ENCODE assay signal across 8 mouse cellular contexts in genomic region chr4:137795611-137796557, GRCm38 (mm10). TPM values are rescaled to one million over a fixed set of nuclear protein-coding genes. Genes with fewer than 3 reads are reported as not detected.
DNase-seq lines count a peak whose midpoint lies in the region; ATAC-seq and TF ChIP-seq lines count a peak whose summit lies in the region.

Gene Alpl (minus strand): TSS chr4:137796384.

- no peak within 1 kb of the TSS for H3K27ac ChIP-seq in embryonic facial prominence, embryonic 14.5 days (replicated peaks; ENCODE audit: low read depth, low read length)
- H3K27ac ChIP-seq in heart, embryonic 13.5 days (replicated peaks) = no peak within 1 kb of the TSS
- no peak within 1 kb of the TSS for H3K27ac ChIP-seq in kidney, postnatal 0 days

- WGBS in embryonic facial prominence, embryonic 14.5 days = 2% methylated on average over 43 of the region's 78 CpGs
- WGBS in heart, embryonic 13.5 days = 2% methylated on average over 64 of the region's 78 CpGs
- WGBS in kidney, postnatal 0 days = 1% methylated on average over 57 of the region's 78 CpGs

- no peaks in the 10 kb centered on the region for H3K9me3 ChIP-seq in embryonic facial prominence, embryonic 14.5 days (ENCODE audit: control insufficient read depth, low read length)
- no peaks in the 10 kb centered on the region for H3K9me3 ChIP-seq in heart, embryonic 13.5 days
- H3K9me3 ChIP-seq in kidney, postnatal 0 days (replicated peaks; ENCODE audit: low read length) = no peaks in the 10 kb centered on the region

- peaks cover 7% of the 10 kb centered on the region for H3K27me3 ChIP-seq in embryonic facial prominence, embryonic 14.5 days (replicated peaks; ENCODE audit: control insufficient read depth, insufficient read depth, low read length)
- H3K27me3 ChIP-seq in heart, embryonic 13.5 days (replicated peaks) = peaks cover 70% of the 10 kb centered on the region
- H3K27me3 ChIP-seq in kidney, postnatal 0 days (ENCODE audit: insufficient read depth, low read length) = no peaks in the 10 kb centered on the region

- H3K36me3 ChIP-seq in embryonic facial prominence, embryonic 14.5 days (ENCODE audit: control insufficient read depth, insufficient read depth, low read length) = no peaks in the 10 kb centered on the region
- H3K36me3 ChIP-seq in heart, embryonic 13.5 days = no peaks in the 10 kb centered on the region
- H3K36me3 ChIP-seq in kidney, postnatal 0 days (ENCODE audit: insufficient read depth, low read length) = no peaks in the 10 kb centered on the region

- TF ChIP-seq CTCF in kidney, postnatal 0 days (IDR thresholded peaks at IDR 0.05; ENCODE audit: low read depth) = peak; percentile 66

- peak within 1 kb of the TSS; percentile 64 for H3K9ac ChIP-seq in embryonic facial prominence, embryonic 14.5 days (ENCODE audit: low read depth, low read length)
- H3K9ac ChIP-seq in heart, embryonic 13.5 days = peak within 1 kb of the TSS; percentile 64
- H3K9ac ChIP-seq in kidney, postnatal 0 days (ENCODE audit: low read depth, low read length) = peak within 1 kb of the TSS; percentile 40; the same call in 1 of the 2 replicates

- DNase-seq in CD8-positive naive resting alpha-beta T cell, adult 2 months (ENCODE audit: low read depth in 2 of 2, low spot score in 2 of 2) = peak; percentile 54 to 61
- peak; percentile 85 for DNase-seq in adrenal gland, postnatal 25 days
- peak; percentile 61 for DNase-seq in embryonic facial prominence, embryonic 14.5 days (ENCODE audit: low spot score)
- peak; percentile 67 for DNase-seq in kidney, postnatal 0 days (ENCODE audit: low spot score)
- peak; percentile 38 to 67 for DNase-seq in lung, adult 18-20 months
- DNase-seq in retina, adult 2 months (ENCODE audit: low read depth, low spot score) = peak; percentile 34
- DNase-seq in thymus, postnatal 36 days = peak; percentile 62 to 65

- H3K4me3 ChIP-seq in embryonic facial prominence, embryonic 14.5 days (ENCODE audit: low read depth, low read length) = peak within 1 kb of the TSS; percentile 51
- peak within 1 kb of the TSS; percentile 51 for H3K4me3 ChIP-seq in heart, embryonic 13.5 days
- H3K4me3 ChIP-seq in kidney, postnatal 0 days (replicated peaks; ENCODE audit: low read depth, low read length) = peak within 1 kb of the TSS; percentile 35

- ATAC-seq in embryonic facial prominence, embryonic 14.5 days (ENCODE audit: low read depth) = peak; percentile 80
- ATAC-seq in heart, embryonic 13.5 days (ENCODE audit: extremely low read depth, insufficient number of reproducible peaks, low FRiP score, low TSS enrichment) = no peak; the same call in 1 of the 2 replicates
- ATAC-seq in kidney, postnatal 0 days (replicated peaks; ENCODE audit: low FRiP score, low read depth) = peak; percentile 59

- peaks cover 17% of the 10 kb centered on the region for H3K4me1 ChIP-seq in embryonic facial prominence, embryonic 14.5 days (ENCODE audit: control insufficient read depth, insufficient read depth, low read length)
- H3K4me1 ChIP-seq in heart, embryonic 13.5 days = peaks cover 20% of the 10 kb centered on the region
- peaks cover 16% of the 10 kb centered on the region; the same call in 1 of the 2 replicates for H3K4me1 ChIP-seq in kidney, postnatal 0 days (replicated peaks; ENCODE audit: insufficient read depth, low read length)

- peak within 1 kb of the TSS; percentile 94 for H3K4me2 ChIP-seq in embryonic facial prominence, embryonic 14.5 days (ENCODE audit: low read depth, low read length)
- H3K4me2 ChIP-seq in heart, embryonic 13.5 days = peak within 1 kb of the TSS; percentile 77
- H3K4me2 ChIP-seq in kidney, postnatal 0 days (ENCODE audit: low read length) = peak within 1 kb of the TSS; percentile 75

RNA-seq across cellular contexts. Expression of gene Alpl, which starts in this region (rescaled TPM):
- 4.6 and 6.1 TPM in 2 replicates for total RNA-seq in adrenal gland, postnatal 25 days (2021)
- 112 and 149 TPM in 2 replicates for polyA plus RNA-seq in embryonic facial prominence, embryonic 14.5 days (2014; fragmentation: Nextera tagmentation; extraction: Ambion mirVana)
- 3.3 and 3.8 TPM in 2 replicates for polyA plus RNA-seq in heart, embryonic 13.5 days (2015; fragmentation: Nextera tagmentation; extraction: Ambion mirVana)
- polyA plus RNA-seq in kidney, postnatal 0 days (2015; fragmentation: Nextera tagmentation; extraction: Ambion mirVana) = 34.3 and 37.5 TPM in 2 replicates

Comparison
In these comparisons a context has a peak if more than half of its experiments do, and no peak if none do; other contexts are left out.
1. DNase-seq: peak in every context shown above with its lines; median percentile 85 in adrenal gland, postnatal 25 days; 67 in kidney, postnatal 0 days; 64 in thymus, postnatal 36 days; 61 in embryonic facial prominence, embryonic 14.5 days; 58 in CD8-positive naive resting alpha-beta T cell, adult 2 months; 52 in lung, adult 18-20 months; 34 in retina, adult 2 months.